ENCODE assay signal across 8 mouse cellular contexts in genomic region chr16:85802954-85803353, GRCm38 (mm10). TPM values are rescaled to one million over a fixed set of nuclear protein-coding genes. Genes with fewer than 3 reads are reported as not detected.
DNase-seq lines count a peak whose midpoint lies in the region; ATAC-seq and TF ChIP-seq lines count a peak whose summit lies in the region.

TSS of gene Adamts1 (minus strand) at chr16:85803113.

- TF ChIP-seq CTCF in C2C12 (IDR thresholded peaks at IDR 0.05; ENCODE audit: control insufficient read depth, insufficient read depth, insufficient read length): no peak
- no peak for TF ChIP-seq CTCF in brain, embryonic 14.5 days (IDR thresholded peaks at IDR 0.05; ENCODE audit: borderline replicate concordance, extremely low read depth, insufficient read depth, insufficient read length)
- no peak for TF ChIP-seq CTCF in liver, adult 2 months (IDR thresholded peaks at IDR 0.05; ENCODE audit: low read depth, low read length)

- H3K4me3 ChIP-seq in C2C12 (ENCODE audit: insufficient read depth, poor library complexity, severe bottlenecking): peak within 1 kb of the TSS; percentile 45
- H3K4me3 ChIP-seq in forebrain, embryonic 13.5 days: peak within 1 kb of the TSS; percentile 56
- peak within 1 kb of the TSS; percentile 82 to 91 for H3K4me3 ChIP-seq in heart, embryonic 14.5 days (ENCODE audit: control insufficient read depth in 1 of 2, insufficient read depth in 1 of 2, low read depth in 1 of 2, low read length in 2 of 2)
- H3K4me3 ChIP-seq in liver, adult 2 months (ENCODE audit: insufficient read depth, low read depth, low read length): peak within 1 kb of the TSS; percentile 63
- H3K4me3 ChIP-seq in neural tube, embryonic 11.5 days (ENCODE audit: low read depth, low read length): peak within 1 kb of the TSS; percentile 67

- peak; percentile 62; the same call in 1 of the 2 replicates for TF ChIP-seq POLR2A in brain, embryonic 14.5 days (IDR thresholded peaks at IDR 0.05; ENCODE audit: borderline replicate concordance, extremely low read depth, insufficient read depth, insufficient read length, poor library complexity, severe bottlenecking)
- peak; percentile 87 for TF ChIP-seq POLR2A in liver, adult 2 months (IDR thresholded peaks at IDR 0.05; ENCODE audit: extremely low read depth, insufficient read depth, low read length)

- WGBS in forebrain, embryonic 13.5 days: under 1% methylated on average over 26 of the region's 26 CpGs
- 1% methylated on average over 26 of the region's 26 CpGs for WGBS in heart, embryonic 14.5 days
- under 1% methylated on average over 26 of the region's 26 CpGs for WGBS in liver, adult 2 months
- 0% methylated on average over 26 of the region's 26 CpGs for WGBS in neural tube, embryonic 11.5 days

- peaks cover 21% of the 10 kb centered on the region for H3K79me2 ChIP-seq in C2C12 (ENCODE audit: control insufficient read depth, insufficient read depth)
- H3K79me2 ChIP-seq in liver, adult 2 months (ENCODE audit: control insufficient read depth, insufficient read depth, low read length): no peaks in the 10 kb centered on the region

- no peaks in the 10 kb centered on the region for H3K9me3 ChIP-seq in forebrain, embryonic 13.5 days (replicated peaks)
- H3K9me3 ChIP-seq in heart, embryonic 14.5 days (ENCODE audit: control insufficient read depth, low read length): no peaks in the 10 kb centered on the region
- no peaks in the 10 kb centered on the region for H3K9me3 ChIP-seq in neural tube, embryonic 11.5 days (ENCODE audit: control insufficient read depth, low read length)

- peak within 1 kb of the TSS; percentile 75 for H3K27ac ChIP-seq in forebrain, embryonic 13.5 days
- H3K27ac ChIP-seq in heart, embryonic 14.5 days (replicated peaks in 1 of 2; ENCODE audit: control insufficient read depth in 1 of 2, insufficient read depth in 1 of 2, low read depth in 2 of 2, low read length in 2 of 2): peak within 1 kb of the TSS; percentile 98 to 99
- H3K27ac ChIP-seq in liver, adult 2 months (replicated peaks; ENCODE audit: insufficient read depth, low read depth, low read length): peak within 1 kb of the TSS; percentile 68
- H3K27ac ChIP-seq in neural tube, embryonic 11.5 days (ENCODE audit: low read depth, low read length): peak within 1 kb of the TSS; percentile 74

- H3K4me1 ChIP-seq in forebrain, embryonic 13.5 days: peaks cover 27% of the 10 kb centered on the region
- H3K4me1 ChIP-seq in heart, embryonic 14.5 days (ENCODE audit: control insufficient read depth in 2 of 2, insufficient read depth in 2 of 2, low read length in 2 of 2): peaks cover 12 to 24% of the 10 kb centered on the region in 2 experiments; a peak in 3 of 4 replicates
- H3K4me1 ChIP-seq in liver, adult 2 months (ENCODE audit: control insufficient read depth, insufficient read depth, low read length): peaks cover 6% of the 10 kb centered on the region; the same call in 1 of the 2 replicates
- no peaks in the 10 kb centered on the region for H3K4me1 ChIP-seq in neural tube, embryonic 11.5 days (ENCODE audit: control insufficient read depth, insufficient read depth, low read length)

- no peaks in the 10 kb centered on the region for H3K79me3 ChIP-seq in C2C12 (ENCODE audit: low read depth)

- peak within 1 kb of the TSS; percentile 100 for H3K4me2 ChIP-seq in forebrain, embryonic 13.5 days
- H3K4me2 ChIP-seq in heart, embryonic 14.5 days (ENCODE audit: low read length): peak within 1 kb of the TSS; percentile 80
- H3K4me2 ChIP-seq in neural tube, embryonic 11.5 days (ENCODE audit: low read depth): peak within 1 kb of the TSS; percentile 97

- H3ac ChIP-seq in C2C12 (ENCODE audit: control insufficient read depth, insufficient read length, low read depth): peak within 1 kb of the TSS; percentile 81

- peaks cover 14% of the 10 kb centered on the region for H3K36me3 ChIP-seq in C2C12 (ENCODE audit: control insufficient read depth, insufficient read depth)
- H3K36me3 ChIP-seq in forebrain, embryonic 13.5 days (ENCODE audit: poor library complexity, severe bottlenecking): peaks cover 13% of the 10 kb centered on the region
- H3K36me3 ChIP-seq in heart, embryonic 14.5 days (ENCODE audit: control insufficient read depth, insufficient read depth, low read length): peaks cover 23% of the 10 kb centered on the region
- H3K36me3 ChIP-seq in liver, adult 2 months (ENCODE audit: control insufficient read depth, insufficient read depth, low read length): peaks cover under 1% of the 10 kb centered on the region; the same call in 1 of the 2 replicates
- H3K36me3 ChIP-seq in neural tube, embryonic 11.5 days (ENCODE audit: control insufficient read depth, insufficient read depth, low read length): no peaks in the 10 kb centered on the region

- H3K9ac ChIP-seq in forebrain, embryonic 13.5 days: peak within 1 kb of the TSS; percentile 71
- peak within 1 kb of the TSS; percentile 99 for H3K9ac ChIP-seq in heart, embryonic 14.5 days (ENCODE audit: low read length)
- peak within 1 kb of the TSS; percentile 63 for H3K9ac ChIP-seq in liver, adult 2 months (ENCODE audit: low read depth, low read length)
- H3K9ac ChIP-seq in neural tube, embryonic 11.5 days (ENCODE audit: low read length): peak within 1 kb of the TSS; percentile 81

- no peaks in the 10 kb centered on the region for H3K27me3 ChIP-seq in C2C12 (ENCODE audit: control insufficient read depth, insufficient read depth, insufficient read length)
- H3K27me3 ChIP-seq in forebrain, embryonic 13.5 days: no peaks in the 10 kb centered on the region
- H3K27me3 ChIP-seq in heart, embryonic 14.5 days (ENCODE audit: control insufficient read depth, insufficient read depth, low read length): no peaks in the 10 kb centered on the region
- H3K27me3 ChIP-seq in liver, adult 2 months (ENCODE audit: control insufficient read depth, insufficient read depth, low read length): no peaks in the 10 kb centered on the region
- H3K27me3 ChIP-seq in neural tube, embryonic 11.5 days (ENCODE audit: control insufficient read depth, insufficient read depth, low read length): no peaks in the 10 kb centered on the region

- peak; percentile 93 for DNase-seq in brain, embryonic 14.5 days (ENCODE audit: low read depth)
- peak; percentile 96 for DNase-seq in kidney, postnatal 10 days
- DNase-seq in liver, adult 2 months (ENCODE audit: extremely low read depth, low read depth, low spot score): peak; percentile 29
- peak; percentile 88 for DNase-seq in neural tube, embryonic 11.5 days (ENCODE audit: low spot score)
- peak; percentile 89 for DNase-seq in urinary bladder, postnatal 14 days (ENCODE audit: low spot score)

- ATAC-seq in forebrain, embryonic 13.5 days: peak; percentile 79
- ATAC-seq in heart, embryonic 14.5 days (ENCODE audit: insufficient number of reproducible peaks, insufficient read depth, low FRiP score, low read depth): peak; percentile 91
- peak; percentile 73 for ATAC-seq in neural tube, embryonic 11.5 days (ENCODE audit: insufficient read depth, low FRiP score, low TSS enrichment)

TF ChIP-seq in C2C12, 6 proteins besides CTCF, POLR2A, EP300 and RAD21:
- no peak for TF ChIP-seq USF1 (IDR thresholded peaks at IDR 0.05; ENCODE audit: low read depth)
- TF ChIP-seq MAX (IDR thresholded peaks at IDR 0.05): peak; percentile 20

RNA-seq across cellular contexts. Expression of gene Adamts1, which starts in this region (rescaled TPM):
- polyA plus RNA-seq in C2C12 (2012; fragmentation: generic; extraction: Trizol): 1.8 TPM
- 7.8 and 9.7 TPM in 2 replicates for polyA plus RNA-seq in brain, embryonic 14.5 days (2012; rRNA removed)
- polyA plus RNA-seq in forebrain, embryonic 13.5 days (2015; fragmentation: Nextera tagmentation; extraction: Ambion mirVana): 7.2 and 9.1 TPM in 2 replicates
- polyA plus RNA-seq in heart, embryonic 14.5 days (2014; fragmentation: Nextera tagmentation; extraction: Ambion mirVana): 44.9 and 46.1 TPM in 2 replicates
- total RNA-seq in liver, adult 2 months (2014; rRNA removed): 8.9 and 12.1 TPM in 2 replicates
- 5.1 and 9.4 TPM in 2 replicates for polyA plus RNA-seq in liver, adult 2 months (2012; rRNA removed)
- polyA plus RNA-seq in neural tube, embryonic 11.5 days (2014; fragmentation: Nextera tagmentation; extraction: Ambion mirVana): 13.9 and 14.2 TPM in 2 replicates

Comparison
In these comparisons a context has a peak if more than half of its experiments do, and no peak if none do; other contexts are left out.
1. Peak in every context shown above with its lines: DNase-seq, ATAC-seq, H3K4me3 ChIP-seq and H3K27ac ChIP-seq.
2. DNase-seq: peak in every context shown above with its lines; median percentile 96 in kidney, postnatal 10 days; 93 in brain, embryonic 14.5 days; 89 in urinary bladder, postnatal 14 days; 88 in neural tube, embryonic 11.5 days; 29 in liver, adult 2 months.